In genomic region chr9:100454664-100454993, GRCm38 (mm10) we compare ENCODE assay signal across 8 mouse cellular contexts. TPM values are rescaled to one million over a fixed set of nuclear protein-coding genes. Genes with fewer than 3 reads are reported as not detected.
DNase-seq lines count a peak whose midpoint lies in the region; ATAC-seq and TF ChIP-seq lines count a peak whose summit lies in the region.

No protein-coding gene starts in this region.

- no peak for TF ChIP-seq CTCF in layer of hippocampus, adult 2 months (conservative IDR thresholded peaks at IDR 0.05)

- no peak for DNase-seq in layer of hippocampus, adult 2 months (ENCODE audit: low spot score in 2 of 2)
- DNase-seq in layer of hippocampus, postnatal 36 days: no peak
- no peak for DNase-seq in embryonic facial prominence, embryonic 14.5 days (ENCODE audit: low spot score)
- DNase-seq in urinary bladder, adult 2 months (ENCODE audit: low spot score): no peak
- DNase-seq in testis, postnatal 10 days (ENCODE audit: low spot score): no peak
- DNase-seq in urinary bladder, postnatal 36 days (ENCODE audit: low spot score in 2 of 2): no peak

- H3K9ac ChIP-seq in embryonic facial prominence, embryonic 14.5 days (ENCODE audit: low read depth, low read length): peak overlapping the region; percentile 62
- H3K9ac ChIP-seq in limb, embryonic 12.5 days (replicated peaks): peak overlapping the region; percentile 47; the same call in 1 of the 2 replicates
- H3K9ac ChIP-seq in neural tube, embryonic 15.5 days (replicated peaks): peak overlapping the region; percentile 30

- H3K27me3 ChIP-seq in embryonic facial prominence, embryonic 14.5 days (replicated peaks; ENCODE audit: control insufficient read depth, insufficient read depth, low read length): no peaks in the 10 kb centered on the region
- peaks cover 2% of the 10 kb centered on the region; the same call in 1 of the 2 replicates for H3K27me3 ChIP-seq in limb, embryonic 12.5 days
- no peaks in the 10 kb centered on the region for H3K27me3 ChIP-seq in neural tube, embryonic 15.5 days (replicated peaks)

- 0 out of 2 replicates have a peak, but pooled peaks cover 2% of the 10 kb centered on the region for H3K4me1 ChIP-seq in embryonic facial prominence, embryonic 14.5 days (ENCODE audit: control insufficient read depth, insufficient read depth, low read length)
- H3K4me1 ChIP-seq in limb, embryonic 12.5 days (replicated peaks): no peaks in the 10 kb centered on the region; the same call in none of the 2 replicates
- H3K4me1 ChIP-seq in neural tube, embryonic 15.5 days: peaks cover 8% of the 10 kb centered on the region

- 20% methylated on average over 9 of the region's 9 CpGs for WGBS in embryonic facial prominence, embryonic 14.5 days
- WGBS in limb, embryonic 12.5 days: 21% methylated on average over 9 of the region's 9 CpGs
- WGBS in neural tube, embryonic 15.5 days: 11% methylated on average over 9 of the region's 9 CpGs

- peak overlapping the region; percentile 29; the same call in 1 of the 2 replicates for H3K27ac ChIP-seq in layer of hippocampus, adult 2 months
- H3K27ac ChIP-seq in embryonic facial prominence, embryonic 14.5 days (replicated peaks; ENCODE audit: low read depth, low read length): no peak overlapping the region
- no peak overlapping the region for H3K27ac ChIP-seq in limb, embryonic 12.5 days
- no peak overlapping the region for H3K27ac ChIP-seq in neural tube, embryonic 15.5 days (replicated peaks)

- H3K4me2 ChIP-seq in embryonic facial prominence, embryonic 14.5 days (ENCODE audit: low read depth, low read length): peak overlapping the region; percentile 79
- H3K4me2 ChIP-seq in limb, embryonic 12.5 days: peak overlapping the region; percentile 65
- H3K4me2 ChIP-seq in neural tube, embryonic 15.5 days: peak overlapping the region; percentile 66

- H3K4me3 ChIP-seq in layer of hippocampus, adult 2 months: peak overlapping the region; percentile 58
- H3K4me3 ChIP-seq in embryonic facial prominence, embryonic 14.5 days (ENCODE audit: low read depth, low read length): peak overlapping the region; percentile 43
- H3K4me3 ChIP-seq in limb, embryonic 12.5 days (replicated peaks): peak overlapping the region; percentile 35
- peak overlapping the region; percentile 38 for H3K4me3 ChIP-seq in neural tube, embryonic 15.5 days (replicated peaks)

- ATAC-seq in embryonic facial prominence, embryonic 14.5 days (ENCODE audit: low read depth): 0 out of 2 replicates have a peak, but pooled peaks have one; percentile 10
- ATAC-seq in limb, embryonic 12.5 days (ENCODE audit: insufficient number of reproducible peaks, insufficient read depth, low FRiP score, low TSS enrichment, low read depth): no peak
- ATAC-seq in neural tube, embryonic 15.5 days (ENCODE audit: low FRiP score): no peak

- H3K36me3 ChIP-seq in embryonic facial prominence, embryonic 14.5 days (ENCODE audit: control insufficient read depth, insufficient read depth, low read length): 0 out of 2 replicates have a peak, but pooled peaks cover 8% of the 10 kb centered on the region
- H3K36me3 ChIP-seq in limb, embryonic 12.5 days: peaks cover 9% of the 10 kb centered on the region; the same call in 1 of the 2 replicates
- no peaks in the 10 kb centered on the region for H3K36me3 ChIP-seq in neural tube, embryonic 15.5 days

- no peaks in the 10 kb centered on the region for H3K9me3 ChIP-seq in embryonic facial prominence, embryonic 14.5 days (ENCODE audit: control insufficient read depth, low read length)
- no peaks in the 10 kb centered on the region for H3K9me3 ChIP-seq in limb, embryonic 12.5 days
- H3K9me3 ChIP-seq in neural tube, embryonic 15.5 days (replicated peaks): no peaks in the 10 kb centered on the region

RNA-seq across cellular contexts. Expression of gene Il20rb, which starts 32.0 kb away (rescaled TPM):
- total RNA-seq in layer of hippocampus, adult 2 months (2021): 1 to 10 TPM; 4.3 to 4.8 TPM
- total RNA-seq in layer of hippocampus, postnatal 36 days (2021): 1 to 10 TPM; 4.4 to 6.3 TPM
- 3.0 and 3.7 TPM in 2 replicates for polyA plus RNA-seq in embryonic facial prominence, embryonic 14.5 days (2014; fragmentation: Nextera tagmentation; extraction: Ambion mirVana)
- polyA plus RNA-seq in limb, embryonic 12.5 days (2016; fragmentation: Nextera tagmentation; extraction: Ambion mirVana): 1.2 and 1.6 TPM in 2 replicates
- 0.52 and 1.7 TPM in 2 replicates for polyA plus RNA-seq in neural tube, embryonic 15.5 days (2015; fragmentation: Nextera tagmentation; extraction: Ambion mirVana)
- 3.7 and 4.3 TPM in 2 replicates for polyA plus RNA-seq in urinary bladder, adult 2 months (2012; rRNA removed)
